Mouse (Mus musculus) heart, adult 2 months (tissue): ENCODE results near the gene Gm20388. TPM values are rescaled to one million over a fixed set of nuclear protein-coding genes. Genes with fewer than 3 reads are reported as not detected.

Source experiments
- DNase-seq, 2 experiments: peaks; one replicate each; pipeline ENCODE4 v3.0.0; 2021
- H3K27ac ChIP-seq: fragments of 200-600 bp; 2 replicates; pipeline ENCODE4 v1.8.1; 2022
- H3K27me3 ChIP-seq: fragments of 200-500 bp; 2 replicates; pipeline ENCODE4 v1.6.1; 2012; ENCODE audit warnings: mild to moderate bottlenecking, low read length, inconsistent platforms, mixed read lengths; ENCODE audit not compliant: control insufficient read depth, insufficient read depth
- H3K36me3 ChIP-seq: fragments of 200-500 bp; 2 replicates; pipeline ENCODE4 v1.6.1; 2012; ENCODE audit warnings: low read length, inconsistent platforms; ENCODE audit not compliant: control insufficient read depth, insufficient read depth
- H3K4me1 ChIP-seq: fragments of 200-500 bp; 2 replicates; pipeline ENCODE4 v1.6.1; 2011; ENCODE audit warnings: low read length; ENCODE audit not compliant: control insufficient read depth, insufficient read depth
- H3K4me3 ChIP-seq: fragments of 200-600 bp; 2 replicates; pipeline ENCODE4 v1.8.1; 2022
- H3K79me2 ChIP-seq: fragments of 200-500 bp; replicated peaks from 2 replicates; pipeline ENCODE4 v1.6.1; 2012; ENCODE audit warnings: mild to moderate bottlenecking, inconsistent platforms, low read length, moderate library complexity, mixed read lengths; ENCODE audit not compliant: control insufficient read depth, insufficient read depth
- H3K9ac ChIP-seq: fragments of 200-500 bp; 2 replicates; pipeline ENCODE4 v1.6.1; 2012; ENCODE audit warnings: low read depth, mild to moderate bottlenecking, control low read depth, inconsistent platforms, low read length, mixed read lengths
- CTCF ChIP-seq: fragments of 200-600 bp; IDR thresholded peaks from 2 replicates; pipeline ENCODE4 v1.8.1; 2022; ENCODE audit warnings: antibody characterized with exemption, mild to moderate bottlenecking, moderate library complexity
- EP300 ChIP-seq: fragments of 200-500 bp; IDR thresholded peaks from 2 replicates; pipeline ENCODE4 v1.6.1; 2011; ENCODE audit warnings: low read depth, low read length, control low read depth; ENCODE audit not compliant: insufficient read depth
- POLR2A ChIP-seq: fragments of 200-500 bp; IDR thresholded peaks from 2 replicates; pipeline ENCODE4 v1.6.1; 2011; ENCODE audit warnings: mild to moderate bottlenecking, low read depth, low read length, control low read depth; ENCODE audit not compliant: insufficient read depth
- WGBS: fragments of 180-500 bp; shearing (Covaris S2); methylation state at CpG from one replicate; pipeline ENCODE4 v1.1.7; 2018; 5-methylcytosine and 5-hydroxymethylcytosine counted together
- intact Hi-C: fragments of 180-260 bp; cut with DNase I; formaldehyde crosslinking; loops from one replicate; pipeline ENCODE4 v1.15.1; 2025
- polyA plus RNA-seq: library from polyadenylated mRNA; depleted of rRNA; stranded (reverse); fragments of >200 nt; gene quantifications from 2 replicates; pipeline ENCODE4 v1.2.3, GENCODE M21; 2012
- total RNA-seq, 2 experiments: library from RNA; stranded (reverse); gene quantifications; 2 replicates each; pipeline ENCODE4 v1.2.3; 2021

The Gm20388 gene
- total and polyA plus RNA-seq, 3 experiments: 1.8 to 32.3 TPM; not detected in 1

DNA sequence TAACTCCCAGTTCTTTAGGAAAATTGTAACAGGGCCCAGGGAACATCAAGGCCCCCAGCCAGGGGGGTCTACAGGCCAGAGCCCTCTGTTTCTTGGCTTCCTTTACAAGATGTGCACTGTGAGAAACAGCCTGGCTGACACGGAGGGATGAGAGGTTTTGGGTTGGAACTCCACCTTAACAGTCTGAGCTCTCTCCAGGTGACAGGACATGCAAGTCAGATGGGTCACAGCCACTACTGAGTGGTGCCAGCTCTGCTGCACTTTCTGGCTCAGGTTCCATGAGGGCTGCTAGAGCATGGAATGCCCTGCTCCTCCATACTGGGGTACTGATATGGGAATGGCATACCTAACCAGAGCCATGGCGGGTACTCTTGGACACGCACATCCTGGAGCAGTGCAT is 180.4 kb downstream of the Gm20388 start:
- no peaks in the 10 kb centered on the region for H3K4me1 ChIP-seq
- H3K4me3 ChIP-seq: no peak overlapping the region
- intact Hi-C loops: no loop called here
- H3K9ac ChIP-seq: no peak overlapping the region
- TF ChIP-seq CTCF (no peak), POLR2A (no peak), EP300 (no peak)
- H3K27ac ChIP-seq: no peak overlapping the region
- DNase-seq: no peak
- H3K36me3 ChIP-seq: no peaks in the 10 kb centered on the region
- H3K79me2 ChIP-seq: peaks cover 5% of the 10 kb centered on the region
- H3K27me3 ChIP-seq: no peaks in the 10 kb centered on the region
- 84% methylated on average over 3 of the region's 3 CpGs for WGBS

DNA sequence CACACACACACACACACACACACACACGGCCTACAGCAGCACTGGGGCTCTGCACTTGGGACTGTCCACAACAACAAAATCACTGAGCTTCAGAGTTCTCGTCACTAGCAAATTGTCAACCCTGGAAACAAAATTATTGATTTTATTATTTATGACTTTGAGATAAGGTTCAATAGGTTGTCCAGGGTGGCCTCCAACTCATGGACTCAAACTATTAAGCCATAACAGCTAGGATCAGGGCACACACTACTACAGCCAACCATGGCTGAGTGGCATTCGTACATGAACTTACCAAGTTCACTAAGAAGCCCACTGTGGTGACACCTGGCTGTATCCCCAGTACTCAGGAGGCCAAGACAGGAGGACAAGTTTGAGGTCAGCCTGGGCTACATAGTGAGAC is 182.5 kb downstream of the Gm20388 start:
- intact Hi-C loops: no loop called here
- H3K4me1 ChIP-seq: 0 out of 2 replicates have a peak, but pooled peaks cover 1% of the 10 kb centered on the region
- H3K4me3 ChIP-seq: no peak overlapping the region
- TF ChIP-seq POLR2A (no peak), EP300 (no peak), CTCF (no peak)
- no peaks in the 10 kb centered on the region for H3K36me3 ChIP-seq
- no peak overlapping the region for H3K9ac ChIP-seq
- peaks cover 9% of the 10 kb centered on the region for H3K79me2 ChIP-seq
- no peaks in the 10 kb centered on the region for H3K27me3 ChIP-seq
- 96% methylated on average over 3 of the region's 3 CpGs for WGBS
- no peak for DNase-seq
- H3K27ac ChIP-seq: no peak overlapping the region

DNA sequence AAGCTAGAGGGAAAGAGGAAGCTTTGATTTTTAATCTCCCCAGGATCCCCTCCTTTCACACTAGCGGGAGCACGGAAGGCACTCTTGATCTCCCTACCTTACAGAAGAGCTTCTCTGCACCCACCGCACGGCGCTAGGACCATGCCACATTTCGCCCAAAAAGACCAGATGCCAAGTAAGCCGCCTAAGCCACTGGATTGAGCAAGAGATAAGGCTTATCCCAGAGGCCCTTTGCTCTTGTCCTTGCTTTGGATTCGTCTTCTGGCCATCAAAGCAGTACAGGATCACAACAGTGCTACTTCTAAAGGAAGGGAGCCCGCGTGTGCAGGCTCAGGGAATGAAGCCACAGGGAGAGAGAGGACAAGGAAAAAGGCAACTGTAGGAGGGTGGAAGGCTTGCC is 184.2 kb downstream of the Gm20388 start:
- WGBS: 75% methylated on average over 10 of the region's 10 CpGs
- peaks cover 11% of the 10 kb centered on the region for H3K79me2 ChIP-seq
- intact Hi-C loops: no loop called here
- H3K36me3 ChIP-seq: no peaks in the 10 kb centered on the region
- no peaks in the 10 kb centered on the region for H3K27me3 ChIP-seq
- peaks cover 2% of the 10 kb centered on the region; the same call in 1 of the 2 replicates for H3K4me1 ChIP-seq
- DNase-seq: no peak
- TF ChIP-seq POLR2A (no peak), EP300 (no peak)
- H3K27ac ChIP-seq: no peak overlapping the region
- H3K4me3 ChIP-seq: no peak overlapping the region
- no peak overlapping the region for H3K9ac ChIP-seq

DNA sequence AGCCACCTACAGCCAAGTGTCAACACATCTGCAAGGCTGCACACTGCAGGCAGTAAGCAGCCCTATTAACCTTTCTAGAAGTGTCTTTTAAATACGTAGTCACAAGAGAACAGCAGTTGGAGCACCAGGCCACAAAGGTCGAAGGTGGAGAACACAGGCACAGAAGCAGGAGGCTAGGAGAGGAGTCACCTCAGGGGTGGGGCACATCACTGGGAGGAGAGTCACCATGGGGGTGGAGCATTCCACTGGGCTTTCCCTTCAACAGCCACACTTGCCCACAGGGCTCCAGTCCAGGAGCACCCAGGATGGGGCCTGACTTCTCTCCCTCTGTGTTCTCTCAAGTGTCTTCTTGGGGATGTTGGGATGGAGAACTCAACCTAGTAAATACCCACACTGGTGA is 185.8 kb downstream of the Gm20388 start:
- intact Hi-C loops: no loop called here
- Histone ChIP-seq H3K79me2 (peaks cover 11% of the 10 kb centered on the region), H3K9ac (no peak overlapping the region), H3K4me3 (no peak overlapping the region), H3K4me1 (peaks cover 2% of the 10 kb centered on the region; the same call in 1 of the 2 replicates), H3K27me3 (no peaks in the 10 kb centered on the region), H3K27ac (no peak overlapping the region), H3K36me3 (no peaks in the 10 kb centered on the region)
- no peak for DNase-seq
- TF ChIP-seq CTCF: no peak
- TF ChIP-seq POLR2A: no peak
- TF ChIP-seq EP300: no peak
- WGBS: 68% methylated on average over 2 of the region's 2 CpGs

DNA sequence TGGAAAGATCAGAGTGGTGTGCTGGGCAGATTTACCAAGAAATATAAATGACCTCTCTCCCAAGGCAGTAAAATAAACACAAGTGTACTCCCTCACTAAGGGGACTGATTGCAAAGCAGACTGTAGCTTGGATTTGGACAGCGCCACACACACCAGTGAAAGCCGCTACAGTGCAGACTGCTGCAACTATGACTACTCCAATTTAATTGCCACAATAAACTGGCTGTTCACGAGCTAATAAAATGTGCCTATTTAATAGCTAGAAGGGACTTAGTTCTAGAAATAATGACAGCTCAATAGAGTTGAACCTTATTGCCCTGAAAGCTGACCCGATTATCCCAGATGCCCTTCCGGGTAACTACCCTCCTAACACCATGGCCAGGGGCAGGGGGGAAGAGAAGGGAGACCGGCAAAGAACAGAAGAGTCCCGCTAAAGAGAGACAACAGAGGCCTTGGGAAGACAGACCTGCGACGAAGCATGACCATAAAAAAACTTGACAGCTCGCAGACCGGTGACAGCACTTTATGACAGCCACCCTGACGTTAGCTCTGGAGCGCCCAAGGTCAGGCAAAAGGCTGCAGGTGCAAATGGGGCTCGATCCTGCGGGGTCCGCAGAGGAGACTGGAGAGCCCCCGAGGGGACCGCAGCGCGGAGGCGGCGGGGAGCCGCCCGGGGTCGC is 189.9 kb downstream of the Gm20388 start:
- DNase-seq: no peak
- Histone ChIP-seq H3K27ac (peak overlapping the region; percentile 98), H3K9ac (peak overlapping the region; percentile 97), H3K36me3 (peaks cover 13% of the 10 kb centered on the region), H3K27me3 (no peaks in the 10 kb centered on the region), H3K4me3 (peak overlapping the region; percentile 82), H3K79me2 (peaks cover 6% of the 10 kb centered on the region), H3K4me1 (peaks cover 16% of the 10 kb centered on the region)
- intact Hi-C loops: no loop called here
- no peak for TF ChIP-seq POLR2A
- no peak for TF ChIP-seq CTCF
- no peak for TF ChIP-seq EP300
- 2% methylated on average over 25 of the region's 25 CpGs for WGBS
